Mouse (Mus musculus): ENCODE results near the gene 1700028P14Rik. TPM values are rescaled to one million over a fixed set of nuclear protein-coding genes. Genes with fewer than 3 reads are reported as not detected.

1700028P14Rik gene
- polyA plus RNA-seq, 1 experiment from 2014 or later = 0.38 TPM

Other genes starting within 250 kb of the 1700028P14Rik start
- gene Mamdc2, start 204.4 kb downstream of the 1700028P14Rik start, polyA plus RNA-seq (2015; fragmentation: Nextera tagmentation; extraction: Ambion mirVana) = 0.07 and 0.17 TPM in 2 replicates
- gene Ptar1, start 34.6 kb upstream of the 1700028P14Rik start, polyA plus RNA-seq (2015; fragmentation: Nextera tagmentation; extraction: Ambion mirVana) = 4.2 and 5.9 TPM in 2 replicates
- 0.52 and 0.53 TPM in 2 replicates for gene Apba1, start 106.1 kb upstream of the 1700028P14Rik start, polyA plus RNA-seq (2015; fragmentation: Nextera tagmentation; extraction: Ambion mirVana)